Mouse (Mus musculus) ZHBTc4 (cell line): ENCODE results near the gene Cpne8.
A peak's percentile ranks its signal among the peaks of the same experiment; 100 is the strongest.

Experiments
- DNase-seq: peaks from one replicate; pipeline ENCODE4 v3.0.0-alpha.2; 2011; ENCODE audit warnings: low read depth, low spot score

Gene Cpne8

GRCm38 (mm10) chr15:90678985-90679759 is at the start of gene Cpne8:
Gene Cpne8, minus strand, starts transcription at chr15:90679432.
- DNase-seq: peak; percentile 75

- DNase-seq: peak; percentile 27
Observed at GRCm38 (mm10) chr15:90717717-90718116, 38.5 kb upstream of the Cpne8 start.

- DNase-seq: no peak
Observed at GRCm38 (mm10) chr15:90709296-90709695, 30.1 kb upstream of the Cpne8 start.

GRCm38 (mm10) chr15:90704314-90704713 is 25.1 kb upstream of the Cpne8 start:
- DNase-seq: no peak

GRCm38 (mm10) chr15:90703502-90704232 is 24.4 kb upstream of the Cpne8 start:
- DNase-seq: no peak

- DNase-seq: peak; percentile 7
Observed at GRCm38 (mm10) chr15:90686770-90687169, 7.5 kb upstream of the Cpne8 start.

- peak; percentile 76 for DNase-seq
Observed at GRCm38 (mm10) chr15:90679760-90680579, 738 bp upstream of the Cpne8 start.

- DNase-seq: peak; percentile 30
Observed at GRCm38 (mm10) chr15:90678488-90678887, 744 bp downstream of the Cpne8 start.

- DNase-seq: no peak
Observed at GRCm38 (mm10) chr15:90669494-90669893, 9.7 kb downstream of the Cpne8 start.

GRCm38 (mm10) chr15:90666893-90667292 is 12.3 kb downstream of the Cpne8 start:
- DNase-seq: no peak

- no peak for DNase-seq
Observed at GRCm38 (mm10) chr15:90664615-90665014, 14.6 kb downstream of the Cpne8 start.

- DNase-seq: no peak
Observed at GRCm38 (mm10) chr15:90663631-90664030, 15.6 kb downstream of the Cpne8 start.

- DNase-seq: no peak
Observed at GRCm38 (mm10) chr15:90660723-90661122, 18.5 kb downstream of the Cpne8 start.

- DNase-seq: no peak
Observed at GRCm38 (mm10) chr15:90658053-90658452, 21.2 kb downstream of the Cpne8 start.

GRCm38 (mm10) chr15:90656521-90656920 is 22.7 kb downstream of the Cpne8 start:
- DNase-seq: no peak

GRCm38 (mm10) chr15:90647011-90647577 is 32.1 kb downstream of the Cpne8 start:
- no peak for DNase-seq

- no peak for DNase-seq
Observed at GRCm38 (mm10) chr15:90646326-90646725, 32.9 kb downstream of the Cpne8 start.

GRCm38 (mm10) chr15:90645828-90646227 is 33.4 kb downstream of the Cpne8 start:
- DNase-seq: no peak

GRCm38 (mm10) chr15:90624201-90624600 is 55.0 kb downstream of the Cpne8 start:
- no peak for DNase-seq

GRCm38 (mm10) chr15:90622005-90622404 is 57.2 kb downstream of the Cpne8 start:
- no peak for DNase-seq

- no peak for DNase-seq
Observed at GRCm38 (mm10) chr15:90619736-90620135, 59.5 kb downstream of the Cpne8 start.
